Mouse (Mus musculus) megakaryocyte, embryonic 14.5 days (primary cell): ENCODE data around the gene Gm26938.

ENCODE experiments used
- FLI1 ChIP-seq: IDR thresholded peaks from 2 replicates; pipeline ENCODE4 v1.6.1; 2012; ENCODE audit warnings: low read length, inconsistent platforms, mixed read lengths
- GATA1 ChIP-seq: IDR thresholded peaks from 3 replicates; pipeline ENCODE4 v1.6.1; 2012; ENCODE audit warnings: mixed read lengths, low read length, inconsistent platforms, borderline replicate concordance

- no peak for TF ChIP-seq FLI1
- no peak for TF ChIP-seq GATA1
These were observed 12.9 kb upstream of the Gm26938 start for GRCm38 (mm10) chr5:139839142-139839541.
